Mouse (Mus musculus) heart, postnatal 0 days (tissue): Measurements from ENCODE around the gene Stag1. TPM values are rescaled to one million over a fixed set of nuclear protein-coding genes. Genes with fewer than 3 reads are reported as not detected.

ENCODE experiments used
- ATAC-seq: fragments of 200-750 bp; cut with Nextera tagmentation; 2 replicates; pipeline ENCODE4 v1.8.0; 2017; ENCODE audit warnings: low read depth, moderate number of reproducible peaks, moderate library complexity; ENCODE audit not compliant: insufficient read depth
- DNase-seq: peaks from one replicate; pipeline ENCODE4 v3.0.0-alpha.2; 2016; ENCODE audit warnings: low spot score
- H3K27ac ChIP-seq: fragments of 300-500 bp; sonication (generic); 2 replicates; pipeline ENCODE4 v1.5.1; 2014; ENCODE audit warnings: low read depth, mild to moderate bottlenecking
- H3K27me3 ChIP-seq: fragments of 300-500 bp; sonication (generic); 2 replicates; pipeline ENCODE4 v1.6.1; 2014; ENCODE audit warnings: low read length, mixed read lengths; ENCODE audit not compliant: control insufficient read depth, insufficient read depth
- H3K36me3 ChIP-seq: fragments of 300-500 bp; sonication (generic); replicated peaks from 2 replicates; pipeline ENCODE4 v1.6.1; 2014; ENCODE audit warnings: low read length, mixed read lengths; ENCODE audit not compliant: control insufficient read depth, insufficient read depth
- H3K4me1 ChIP-seq: fragments of 300-500 bp; sonication (generic); 2 replicates; pipeline ENCODE4 v1.6.1; 2014; ENCODE audit warnings: antibody characterized with exemption; ENCODE audit not compliant: control insufficient read depth, insufficient read depth
- H3K4me2 ChIP-seq: fragments of 300-500 bp; sonication (generic); 2 replicates; pipeline ENCODE4 v1.6.1; 2014; ENCODE audit warnings: low read depth, mild to moderate bottlenecking, low read length, moderate library complexity
- H3K4me3 ChIP-seq: fragments of 300-500 bp; sonication (generic); 2 replicates; pipeline ENCODE4 v1.5.1; 2014; ENCODE audit warnings: low read depth, low read length
- H3K9ac ChIP-seq: fragments of 300-500 bp; sonication (generic); replicated peaks from 2 replicates; pipeline ENCODE4 v1.6.1; 2014; ENCODE audit warnings: low read depth, low read length, mixed read lengths
- H3K9me3 ChIP-seq: fragments of 300-500 bp; sonication (generic); replicated peaks from 2 replicates; pipeline ENCODE4 v1.6.1; 2016; ENCODE audit warnings: low read length; ENCODE audit not compliant: control insufficient read depth
- CTCF ChIP-seq: IDR thresholded peaks from 2 replicates; pipeline ENCODE4 v1.5.1; 2016; ENCODE audit warnings: antibody characterized with exemption, control low read depth, low read depth
- EP300 ChIP-seq: IDR thresholded peaks from 2 replicates; pipeline ENCODE4 v1.6.1; 2016; ENCODE audit warnings: antibody characterized with exemption, low read depth
- WGBS: fragments of 180-500 bp; shearing (Covaris S2); extraction: QIAGEN DNeasy Blood & Tissue Kit; methylation state at CpG from one replicate; pipeline ENCODE4 v1.1.7; 2014; 5-methylcytosine and 5-hydroxymethylcytosine counted together
- polyA plus RNA-seq: library from polyadenylated mRNA; unstranded; fragments of >200 nt; fragmentation: Nextera tagmentation; extraction: Ambion mirVana; gene quantifications from 2 replicates; pipeline ENCODE4 v1.2.1, GENCODE M21; 2015
- total RNA-seq: library from RNA; depleted of rRNA; stranded (reverse); fragments of >200 nt; gene quantifications from 2 replicates; pipeline ENCODE4 v1.2.3, GENCODE M21; 2014; ENCODE audit warnings: low replicate concordance

Gene Stag1
- total and polyA plus RNA-seq, 2 experiments from 2014 or later: 24.9 to 30.7 TPM

DNA sequence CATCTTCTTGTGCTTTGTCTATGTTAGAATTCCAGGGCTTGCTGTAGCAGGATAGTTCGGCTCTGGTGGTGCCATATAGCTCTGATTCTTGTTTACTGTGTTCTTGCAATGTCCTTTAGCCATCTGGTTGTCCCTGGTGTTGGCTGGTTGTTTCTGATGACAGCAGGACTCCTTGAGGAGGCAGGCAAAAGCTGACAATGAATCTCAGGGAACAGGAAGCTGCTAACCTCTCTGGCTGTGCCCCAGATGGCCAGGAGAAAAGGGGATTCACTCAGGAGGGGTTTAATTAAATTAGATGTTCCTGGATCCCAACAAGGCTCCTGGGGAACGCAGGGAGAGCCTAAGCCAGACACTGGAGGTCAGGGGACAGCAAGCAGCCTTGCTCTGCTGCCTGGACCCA, 344.4 kb downstream of the Stag1 start:
- no peak overlapping the region for H3K4me2 ChIP-seq
- H3K4me1 ChIP-seq: no peaks in the 10 kb centered on the region
- DNase-seq: no peak
- TF ChIP-seq CTCF: no peak
- no peak for ATAC-seq
- peaks cover 9% of the 10 kb centered on the region for H3K36me3 ChIP-seq
- no peaks in the 10 kb centered on the region for H3K27me3 ChIP-seq
- no peak overlapping the region for H3K4me3 ChIP-seq
- H3K27ac ChIP-seq: no peak overlapping the region
- WGBS: 69% methylated on average over 2 of the region's 2 CpGs
- no peak overlapping the region for H3K9ac ChIP-seq
- H3K9me3 ChIP-seq: no peaks in the 10 kb centered on the region

DNA sequence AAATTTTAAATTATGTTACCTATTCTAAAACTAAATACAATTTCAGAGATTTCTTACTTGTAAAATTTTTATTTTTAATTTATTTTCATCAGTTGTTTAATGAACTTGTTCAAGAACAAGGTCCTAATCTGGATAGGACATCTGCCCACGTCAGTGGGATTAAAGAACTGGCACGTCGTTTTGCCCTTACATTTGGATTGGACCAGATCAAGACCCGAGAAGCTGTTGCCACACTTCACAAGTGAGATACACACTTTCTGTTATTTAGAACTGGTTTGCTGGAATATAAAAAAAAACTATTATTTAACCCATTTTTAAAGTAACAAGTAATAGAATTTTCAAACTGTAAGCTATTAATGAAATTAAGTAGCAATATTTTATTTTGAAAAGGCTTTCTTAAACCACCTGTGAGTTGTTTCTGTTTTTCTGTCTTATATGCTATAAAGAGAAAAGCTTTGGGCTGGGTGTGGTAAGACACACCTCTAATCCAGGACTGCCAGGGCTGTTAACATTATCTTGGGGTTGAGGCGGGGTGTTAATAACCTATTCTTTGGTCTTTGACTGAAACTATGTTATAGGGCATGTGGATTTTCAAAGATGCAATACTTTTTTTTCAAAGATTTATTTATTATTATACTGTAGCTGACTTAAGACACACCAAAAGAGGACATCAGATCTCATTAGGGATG, 347.2 kb downstream of the Stag1 start:
- no peak overlapping the region for H3K27ac ChIP-seq
- ATAC-seq (no peak), DNase-seq (no peak)
- H3K4me1 ChIP-seq: no peaks in the 10 kb centered on the region
- no peak for TF ChIP-seq EP300
- no peak for TF ChIP-seq CTCF
- no peak overlapping the region for H3K4me3 ChIP-seq
- H3K9ac ChIP-seq: no peak overlapping the region
- no peaks in the 10 kb centered on the region for H3K27me3 ChIP-seq
- no peak overlapping the region for H3K4me2 ChIP-seq
- peaks cover 15% of the 10 kb centered on the region for H3K36me3 ChIP-seq
- H3K9me3 ChIP-seq: no peaks in the 10 kb centered on the region
- WGBS: 91% methylated on average over 5 of the region's 5 CpGs

DNA sequence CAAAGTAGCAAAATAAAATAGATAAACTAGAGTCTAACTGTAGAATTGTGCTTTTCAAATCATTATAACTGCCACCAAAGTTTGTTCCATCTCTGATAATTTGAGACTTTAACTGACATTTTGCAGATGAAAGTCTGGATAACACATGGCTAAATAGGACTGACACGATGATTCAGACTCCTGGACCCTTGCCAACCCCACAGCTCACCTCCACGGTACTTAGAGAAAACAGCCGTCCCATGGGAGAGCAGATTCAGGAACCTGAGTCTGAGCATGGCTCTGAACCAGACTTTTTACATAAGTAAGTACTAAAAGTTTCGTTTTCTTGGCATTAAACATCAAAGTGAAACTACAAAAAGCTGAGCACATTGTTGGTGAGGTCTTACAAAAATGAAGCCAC, 353.9 kb downstream of the Stag1 start:
- WGBS: 20% methylated on average over 4 of the region's 4 CpGs
- Histone ChIP-seq H3K36me3 (peaks cover 32% of the 10 kb centered on the region), H3K9me3 (no peaks in the 10 kb centered on the region), H3K27me3 (no peaks in the 10 kb centered on the region), H3K4me2 (no peak overlapping the region), H3K27ac (no peak overlapping the region), H3K4me3 (no peak overlapping the region), H3K9ac (no peak overlapping the region), H3K4me1 (no peaks in the 10 kb centered on the region)
- DNase-seq (no peak), ATAC-seq (no peak)
- TF ChIP-seq CTCF: no peak
- no peak for TF ChIP-seq EP300

- Histone ChIP-seq H3K9me3 (no peaks in the 10 kb centered on the region), H3K4me2 (no peak overlapping the region), H3K4me1 (no peaks in the 10 kb centered on the region), H3K9ac (no peak overlapping the region), H3K36me3 (0 out of 2 replicates have a peak, but pooled peaks cover 10% of the 10 kb centered on the region), H3K27ac (no peak overlapping the region), H3K27me3 (no peaks in the 10 kb centered on the region), H3K4me3 (no peak overlapping the region)
- no peak for ATAC-seq
- 67% methylated on average over 5 of the region's 5 CpGs for WGBS
- TF ChIP-seq CTCF: no peak
- TF ChIP-seq EP300: no peak
- no peak for DNase-seq
These were observed 365.4 kb downstream of the Stag1 start for GRCm38 (mm10) chr9:100962903-100963427.

- H3K4me3 ChIP-seq: no peak overlapping the region
- no peak for ATAC-seq
- WGBS: 57% methylated on average over 1 of the region's 1 CpGs
These were observed 365.9 kb downstream of the Stag1 start for GRCm38 (mm10) chr9:100963428-100963912.

DNA sequence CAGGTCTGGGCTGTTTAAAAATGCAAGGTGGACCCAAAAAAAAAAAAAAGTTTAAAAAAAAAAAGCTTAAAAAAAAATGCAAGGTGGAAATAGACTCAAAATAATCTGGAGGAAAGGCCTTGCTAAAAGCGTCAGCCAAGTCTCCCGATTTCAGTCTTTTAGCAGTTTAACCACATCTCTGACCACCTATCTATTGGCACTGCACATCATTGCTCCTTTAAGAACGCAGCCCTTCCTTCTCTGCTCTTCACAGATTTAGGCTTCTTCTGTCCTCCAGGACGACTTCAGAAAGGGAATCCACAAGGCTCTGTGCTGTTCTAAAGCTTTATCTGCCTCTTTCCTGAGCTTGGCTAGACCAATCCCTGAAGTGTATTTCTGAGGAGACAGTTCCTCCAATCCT, 366.5 kb downstream of the Stag1 start:
- 74% methylated on average over 4 of the region's 4 CpGs for WGBS
- no peak overlapping the region for H3K4me3 ChIP-seq
- H3K9ac ChIP-seq: no peak overlapping the region
- no peak overlapping the region for H3K4me2 ChIP-seq
- DNase-seq (no peak), ATAC-seq (no peak)
- H3K9me3 ChIP-seq: no peaks in the 10 kb centered on the region
- H3K27me3 ChIP-seq: no peaks in the 10 kb centered on the region
- H3K27ac ChIP-seq: no peak overlapping the region
- no peak for TF ChIP-seq CTCF
- TF ChIP-seq EP300: no peak
- H3K36me3 ChIP-seq: 0 out of 2 replicates have a peak, but pooled peaks cover under 1% of the 10 kb centered on the region
- H3K4me1 ChIP-seq: no peaks in the 10 kb centered on the region

More at GRCm38 (mm10) chr9:100963428-100963912, 365.9 kb downstream of the Stag1 start:
- no peak overlapping the region for H3K4me2 ChIP-seq
- no peak for TF ChIP-seq CTCF
- no peak for TF ChIP-seq EP300
- H3K27me3 ChIP-seq: no peaks in the 10 kb centered on the region
- no peak for DNase-seq
- H3K9me3 ChIP-seq: no peaks in the 10 kb centered on the region
- no peak overlapping the region for H3K27ac ChIP-seq
- H3K36me3 ChIP-seq: 0 out of 2 replicates have a peak, but pooled peaks cover 7% of the 10 kb centered on the region
- no peak overlapping the region for H3K9ac ChIP-seq
- H3K4me1 ChIP-seq: no peaks in the 10 kb centered on the region
